9 mouse cellular contexts compared by ENCODE assay signal in genomic region chr13:59820836-59821235, GRCm38 (mm10). TPM values are rescaled to one million over a fixed set of nuclear protein-coding genes. Genes with fewer than 3 reads are reported as not detected.
A peak's percentile ranks its signal among the peaks of the same experiment; 100 is the strongest.
DNase-seq lines count a peak whose midpoint lies in the region; ATAC-seq and TF ChIP-seq lines count a peak whose summit lies in the region.
"Had no signal": no experiment of that assay in that cellular context is flagged by ENCODE, and none has a peak within 500 bp of the region (broad histone marks: within the 10 kb centered on the region; RNA-seq: fewer than 3 reads in every experiment).

No protein-coding gene starts in this region.

- H3K27me3 ChIP-seq in kidney, embryonic 14.5 days (ENCODE audit: control insufficient read depth, insufficient read depth, low read length): no peaks in the 10 kb centered on the region
- no peaks in the 10 kb centered on the region for H3K27me3 ChIP-seq in G1E (ENCODE audit: insufficient read depth, low read length)
- no peaks in the 10 kb centered on the region for H3K27me3 ChIP-seq in liver, embryonic 12.5 days (replicated peaks)
- no peaks in the 10 kb centered on the region for H3K27me3 ChIP-seq in thymus, adult 2 months (ENCODE audit: control insufficient read depth, insufficient read depth, low read length)
- H3K27me3 ChIP-seq: Patski had no signal

- peaks cover 15% of the 10 kb centered on the region for H3K36me3 ChIP-seq in kidney, embryonic 14.5 days (ENCODE audit: control insufficient read depth, insufficient read depth, low read length)
- peaks cover 46% of the 10 kb centered on the region for H3K36me3 ChIP-seq in G1E (replicated peaks)
- peaks cover 59% of the 10 kb centered on the region for H3K36me3 ChIP-seq in liver, embryonic 12.5 days
- peaks cover 19% of the 10 kb centered on the region for H3K36me3 ChIP-seq in thymus, adult 2 months (ENCODE audit: control insufficient read depth, insufficient read depth, low read length)

- no peak for DNase-seq in kidney, adult 9 months
- no peak for DNase-seq in G1E (ENCODE audit: low spot score)
- DNase-seq in spleen, postnatal 4 days (ENCODE audit: low spot score in 2 of 2): no peak
- no peak for DNase-seq in thymus, adult 2 months

- H3K4me1 ChIP-seq in kidney, embryonic 14.5 days (ENCODE audit: control insufficient read depth, insufficient read depth, low read length): peaks cover 14% of the 10 kb centered on the region
- H3K4me1 ChIP-seq in G1E (ENCODE audit: insufficient read depth, low read depth, low read length): peaks cover 60% of the 10 kb centered on the region
- H3K4me1 ChIP-seq in embryonic fibroblast, embryonic 13.5 days (ENCODE audit: control insufficient read depth, insufficient read depth, low read length): peaks cover 5% of the 10 kb centered on the region
- H3K4me1 ChIP-seq in liver, embryonic 12.5 days: peaks cover 73% of the 10 kb centered on the region
- H3K4me1 ChIP-seq in thymus, adult 2 months (replicated peaks; ENCODE audit: control insufficient read depth, insufficient read depth, low read length): peaks cover 11% of the 10 kb centered on the region

- peak overlapping the region; percentile 65; the same call in 1 of the 2 replicates for H3K4me2 ChIP-seq in kidney, embryonic 14.5 days (replicated peaks; ENCODE audit: low read depth, low read length)
- peak overlapping the region; percentile 87 for H3K4me2 ChIP-seq in liver, embryonic 12.5 days

- H3K4me3 ChIP-seq in kidney, embryonic 14.5 days (ENCODE audit: low read length): no peak overlapping the region
- H3K4me3 ChIP-seq in G1E (ENCODE audit: low read depth, low read length): peak overlapping the region; percentile 93
- H3K4me3 ChIP-seq in embryonic fibroblast, embryonic 13.5 days (ENCODE audit: insufficient read depth, low read length): peak overlapping the region; percentile 14; the same call in 1 of the 2 replicates
- H3K4me3 ChIP-seq in liver, embryonic 12.5 days: peak overlapping the region; percentile 98
- H3K4me3 ChIP-seq in thymus, adult 2 months (ENCODE audit: control insufficient read depth, insufficient read depth, low read length): no peak overlapping the region

- 75% methylated on average over 3 of the region's 3 CpGs for WGBS in kidney, embryonic 14.5 days
- 3% methylated on average over 3 of the region's 3 CpGs for WGBS in liver, embryonic 12.5 days (ENCODE audit: insufficient replicate concordance)
- 6% methylated on average over 3 of the region's 3 CpGs for WGBS in thymus, adult 2 months

- ATAC-seq in kidney, embryonic 14.5 days (ENCODE audit: low FRiP score, low TSS enrichment): no peak
- no peak for ATAC-seq in G1E (ENCODE audit: extremely low read depth, insufficient number of reproducible peaks, low FRiP score, poor library complexity, severe bottlenecking)
- no peak for ATAC-seq in liver, embryonic 12.5 days
- ATAC-seq in erythroid progenitor cell, adult 5-6 weeks (replicated peaks; ENCODE audit: low FRiP score, poor library complexity, severe bottlenecking): no peak
- ATAC-seq: Patski had no signal

- no peak for TF ChIP-seq POLR2A in embryonic fibroblast, embryonic 13.5 days (IDR thresholded peaks at IDR 0.05; ENCODE audit: low read depth, low read length)
- no peak for TF ChIP-seq POLR2A in thymus, adult 2 months (IDR thresholded peaks at IDR 0.05; ENCODE audit: control insufficient read depth, extremely low read depth, insufficient read depth, low read length, poor library complexity)

- no peak for TF ChIP-seq CTCF in G1E (IDR thresholded peaks at IDR 0.05; ENCODE audit: low read depth, low read length)
- TF ChIP-seq CTCF in embryonic fibroblast, embryonic 13.5 days (IDR thresholded peaks at IDR 0.05; ENCODE audit: borderline replicate concordance, insufficient read depth, low read length): no peak
- TF ChIP-seq CTCF in thymus, adult 2 months (IDR thresholded peaks at IDR 0.05; ENCODE audit: borderline replicate concordance, control insufficient read depth, extremely low read depth, insufficient read depth, low read length, poor library complexity): no peak

- no peak overlapping the region for H3K9ac ChIP-seq in kidney, embryonic 14.5 days (ENCODE audit: low read depth, low read length)
- H3K9ac ChIP-seq in liver, embryonic 12.5 days: peak overlapping the region; percentile 98

- H3K9me3 ChIP-seq in kidney, embryonic 14.5 days (ENCODE audit: control insufficient read depth, low read length): no peaks in the 10 kb centered on the region
- no peaks in the 10 kb centered on the region for H3K9me3 ChIP-seq in G1E (replicated peaks)
- H3K9me3 ChIP-seq in liver, embryonic 12.5 days (replicated peaks): no peaks in the 10 kb centered on the region

- H3K27ac ChIP-seq in kidney, embryonic 14.5 days (ENCODE audit: low read depth, low read length): no peak overlapping the region
- no peak overlapping the region for H3K27ac ChIP-seq in embryonic fibroblast, embryonic 13.5 days (ENCODE audit: insufficient read depth, low read length)
- peak overlapping the region; percentile 99 for H3K27ac ChIP-seq in liver, embryonic 12.5 days
- no peak overlapping the region for H3K27ac ChIP-seq in thymus, adult 2 months (ENCODE audit: control insufficient read depth, insufficient read depth, low read length)

RNA-seq across cellular contexts. Expression of gene Tut7, which starts 2.1 kb away (rescaled TPM):
- polyA plus RNA-seq in kidney, embryonic 14.5 days (2014; fragmentation: Nextera tagmentation; extraction: Ambion mirVana): 23.6 and 43.9 TPM in 2 replicates
- total RNA-seq in G1E (2014; fragmentation: Nextera tagmentation) (215 and 232 TPM in 2 replicates), G1E (2017) (166 and 194 TPM in 2 replicates)
- polyA plus RNA-seq in G1E (2012): 59.6 and 66.1 TPM in 2 replicates
- polyA plus RNA-seq in embryonic fibroblast, embryonic 13.5 days (2011; ENCODE audit: insufficient read length, low read depth, missing spikeins): 102 and 113 TPM in 2 replicates
- 66.3 and 74.4 TPM in 2 replicates for polyA plus RNA-seq in liver, embryonic 12.5 days (2016; fragmentation: Nextera tagmentation; extraction: Ambion mirVana)
- polyA plus RNA-seq in thymus, adult 2 months (2012; rRNA removed): 43.6 and 47.4 TPM in 2 replicates
- total RNA-seq in erythroid progenitor cell, adult 5-6 weeks (2015; ENCODE audit: low replicate concordance): 459 and 492 TPM in 2 replicates
- 561 and 620 TPM in 2 replicates for total RNA-seq in erythroid progenitor cell, adult 5-6 weeks (2017; ENCODE audit: low replicate concordance)

RNA-seq across cellular contexts. Expression of gene Gm49354, which starts 38.8 kb away (rescaled TPM):
- not detected in 2 replicates for polyA plus RNA-seq in kidney, embryonic 14.5 days (2014; fragmentation: Nextera tagmentation; extraction: Ambion mirVana)
- total RNA-seq in G1E (2014; fragmentation: Nextera tagmentation) (not detected in 2 replicates), G1E (2017) (16.9 TPM in 1 of 2 replicates, not detected in the other)
- polyA plus RNA-seq in G1E (2012): 32.8 and 52.8 TPM in 2 replicates
- not detected in 2 replicates for polyA plus RNA-seq in embryonic fibroblast, embryonic 13.5 days (2011; ENCODE audit: insufficient read length, low read depth, missing spikeins)
- polyA plus RNA-seq in liver, embryonic 12.5 days (2016; fragmentation: Nextera tagmentation; extraction: Ambion mirVana): not detected in 2 replicates
- polyA plus RNA-seq in thymus, adult 2 months (2012; rRNA removed): not detected in 2 replicates
- not detected in 2 replicates for total RNA-seq in erythroid progenitor cell, adult 5-6 weeks (2015; ENCODE audit: low replicate concordance)
- total RNA-seq in erythroid progenitor cell, adult 5-6 weeks (2017; ENCODE audit: low replicate concordance): 217 and 577 TPM in 2 replicates

RNA-seq across cellular contexts. Expression of gene Isca1, which starts 51.2 kb away (rescaled TPM):
- polyA plus RNA-seq in kidney, embryonic 14.5 days (2014; fragmentation: Nextera tagmentation; extraction: Ambion mirVana): 123 and 134 TPM in 2 replicates
- total RNA-seq in G1E (2014; fragmentation: Nextera tagmentation) (242 and 309 TPM in 2 replicates), G1E (2017) (75.9 and 85.8 TPM in 2 replicates)
- 57.0 and 69.2 TPM in 2 replicates for polyA plus RNA-seq in G1E (2012)
- 56.6 and 64.3 TPM in 2 replicates for polyA plus RNA-seq in embryonic fibroblast, embryonic 13.5 days (2011; ENCODE audit: insufficient read length, low read depth, missing spikeins)
- 216 and 223 TPM in 2 replicates for polyA plus RNA-seq in liver, embryonic 12.5 days (2016; fragmentation: Nextera tagmentation; extraction: Ambion mirVana)
- polyA plus RNA-seq in thymus, adult 2 months (2012; rRNA removed): 56.7 and 80.3 TPM in 2 replicates
- total RNA-seq in erythroid progenitor cell, adult 5-6 weeks (2015; ENCODE audit: low replicate concordance): 543 and 663 TPM in 2 replicates
- total RNA-seq in erythroid progenitor cell, adult 5-6 weeks (2017; ENCODE audit: low replicate concordance): 331 and 419 TPM in 2 replicates

Comparison
In these comparisons a context has a peak if more than half of its experiments do, and no peak if none do; other contexts are left out.
1. H3K4me3 ChIP-seq: peak in G1E (single experiment), embryonic fibroblast, embryonic 13.5 days (single experiment) and liver, embryonic 12.5 days (single experiment); none in kidney, embryonic 14.5 days (single experiment) and thymus, adult 2 months (single experiment).
2. RNA of gene Gm49354, which starts 38.8 kb away (polyA plus RNA-seq): 32.8 to 52.8 TPM in G1E; not detected in kidney, embryonic 14.5 days, not detected in embryonic fibroblast, embryonic 13.5 days, not detected in liver, embryonic 12.5 days and not detected in thymus, adult 2 months; every median in the first group is over 10 times any median in the second.